Mouse (Mus musculus) thymus, postnatal 0 days (tissue): ENCODE measurements around the gene Gm21783. TPM values are rescaled to one million over a fixed set of nuclear protein-coding genes. Genes with fewer than 3 reads are reported as not detected.
"Not testable (repeated sequence)": the region's sequence is repeated elsewhere in the genome, so short reads cannot be mapped to it uniquely, and the experiment has no call there.

Source experiments
- DNase-seq: peaks from one replicate; pipeline ENCODE4 v3.0.0-alpha.2; 2015; ENCODE audit warnings: low spot score
- polyA plus RNA-seq: library from polyadenylated mRNA; unstranded; fragments of >200 nt; fragmentation: Nextera tagmentation; extraction: Ambion mirVana; gene quantifications from 2 replicates; pipeline ENCODE4 v1.2.1, GENCODE M21; 2015

The Gm21783 gene
- polyA plus RNA-seq = not detected in 2 replicates

GRCm38 (mm10) chrY:44981163-44981562, at the start of gene Gm21783:
Gene Gm21783, minus strand, starts transcription at chrY:44981263.
- DNase-seq = not testable (repeated sequence)
